Mouse (Mus musculus) heart, adult 18-20 months (tissue): ENCODE data around the gene Trim47. TPM values are rescaled to one million over a fixed set of nuclear protein-coding genes. Genes with fewer than 3 reads are reported as not detected.
A peak's percentile ranks its signal among the peaks of the same experiment; 100 is the strongest.
"Not testable (repeated sequence)": the region's sequence is repeated elsewhere in the genome, so short reads cannot be mapped to it uniquely, and the experiment has no call there.

ENCODE experiments used
- DNase-seq, 2 experiments: peaks; one replicate each; pipeline ENCODE4 v3.0.0; 2021 to 2022; ENCODE audit warnings: mixed read lengths in 1 of 2
- total RNA-seq, 2 experiments: library from RNA; stranded (reverse); gene quantifications; 2 replicates each; pipeline ENCODE4 v1.2.3; 2021

Trim47 gene
- total RNA-seq, 2 experiments from 2014 or later: 24.7 to 27.6 TPM

GRCm38 (mm10) chr11:116138468-116139138, 11.6 kb upstream of the Trim47 start, which contains the start of gene Mrpl38:
TSS of gene Mrpl38 (minus strand) at chr11:116138868.
- peak; percentile 91 to 94 for DNase-seq

- DNase-seq: no peak
Measured at GRCm38 (mm10) chr11:116138096-116138467, 11.1 kb upstream of the Trim47 start.

- DNase-seq: no peak
Measured at GRCm38 (mm10) chr11:116134171-116134570, 7.2 kb upstream of the Trim47 start.

- DNase-seq: no peak
Measured at GRCm38 (mm10) chr11:116133497-116133896, 6.5 kb upstream of the Trim47 start.

- DNase-seq: peak; percentile 37 to 52
Measured at GRCm38 (mm10) chr11:116132366-116133333, 5.6 kb upstream of the Trim47 start.

GRCm38 (mm10) chr11:116131349-116132170, 4.5 kb upstream of the Trim47 start:
- DNase-seq: peak in 1 of 2 experiments; percentile 24

GRCm38 (mm10) chr11:116130488-116131205, 3.6 kb upstream of the Trim47 start, which contains the start of gene Trim65:
TSS of gene Trim65 (minus strand) at chr11:116131128.
- peak; percentile 93 to 95 for DNase-seq

- peak in 1 of 2 experiments; percentile 48 for DNase-seq
Measured at GRCm38 (mm10) chr11:116129993-116130487, 3.0 kb upstream of the Trim47 start.

GRCm38 (mm10) chr11:116129091-116129790, 2.2 kb upstream of the Trim47 start:
- DNase-seq: peak in 1 of 2 experiments; percentile 24

- peak in 1 of 2 experiments; percentile 36 for DNase-seq
Measured at GRCm38 (mm10) chr11:116127986-116128385, 976 bp upstream of the Trim47 start.

GRCm38 (mm10) chr11:116126261-116126660, 749 bp downstream of the Trim47 start:
- no peak for DNase-seq

GRCm38 (mm10) chr11:116121731-116122245, 5.2 kb downstream of the Trim47 start:
- not testable (repeated sequence) for DNase-seq

- DNase-seq: no peak
Measured at GRCm38 (mm10) chr11:116117819-116118218, 9.2 kb downstream of the Trim47 start.

GRCm38 (mm10) chr11:116117241-116117640, 9.8 kb downstream of the Trim47 start:
- DNase-seq: no peak

GRCm38 (mm10) chr11:116111611-116112203, 15.3 kb downstream of the Trim47 start:
- no peak for DNase-seq

GRCm38 (mm10) chr11:116111067-116111466, 15.9 kb downstream of the Trim47 start:
- no peak for DNase-seq

GRCm38 (mm10) chr11:116110540-116110939, 16.5 kb downstream of the Trim47 start:
- peak in 1 of 2 experiments; percentile 81 for DNase-seq

- peak; percentile 90 to 95 for DNase-seq
Measured at GRCm38 (mm10) chr11:116110131-116110530, 16.9 kb downstream of the Trim47 start.

GRCm38 (mm10) chr11:116109441-116110081, 17.4 kb downstream of the Trim47 start:
- DNase-seq: peak; percentile 54 to 63
